ENCODE assay signal across 7 mouse cellular contexts in the genomic region with DNA sequence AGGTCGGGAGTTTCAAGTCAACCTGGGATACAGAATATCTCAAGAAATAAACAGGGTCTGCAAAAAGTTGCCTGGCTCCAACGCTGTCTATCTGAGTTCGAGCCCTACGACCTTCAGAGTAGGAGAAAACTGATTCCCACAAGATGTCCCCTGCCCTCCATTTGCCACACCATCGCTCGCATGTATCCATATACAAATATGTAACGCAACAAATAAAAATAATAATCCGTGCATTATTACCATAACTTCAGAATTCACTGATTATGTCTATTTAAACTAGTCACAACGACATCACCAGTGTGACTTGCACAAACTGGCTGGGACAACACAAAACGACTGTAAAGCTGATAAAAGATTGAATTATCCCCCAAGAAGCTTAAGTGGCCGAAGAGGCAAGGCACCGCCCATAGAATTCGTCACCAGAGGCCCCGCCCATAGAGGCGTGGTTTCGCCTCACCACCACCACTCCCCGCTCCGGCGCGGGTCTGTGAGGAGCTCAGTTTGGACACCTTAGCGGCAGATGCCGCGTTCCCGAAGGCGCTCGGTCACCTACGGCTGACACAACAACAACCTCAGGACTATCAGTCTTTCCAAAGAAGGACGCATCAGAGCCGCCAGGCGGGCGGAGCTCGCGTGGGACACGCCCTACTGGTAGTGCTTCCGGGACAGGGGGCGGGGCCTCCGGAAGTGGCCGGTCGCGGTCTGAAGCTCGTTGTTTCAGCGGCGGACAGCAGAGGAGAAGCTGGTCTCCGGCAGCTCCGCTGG. TPM values are rescaled to one million over a fixed set of nuclear protein-coding genes. Genes with fewer than 3 reads are reported as not detected.
A peak's percentile ranks its signal among the peaks of the same experiment; 100 is the strongest.
DNase-seq lines count a peak whose midpoint lies in the region; ATAC-seq and TF ChIP-seq lines count a peak whose summit lies in the region.

Gene Ctr9, plus strand, starts transcription at position 671 of the 765 bp plus-strand sequence.

- intact Hi-C loops in left cerebral cortex, postnatal 4 days (cut with DNase I), result no loop called here

- H3K9me3 ChIP-seq in intestine, postnatal 0 days (ENCODE audit: control insufficient read depth), result no peaks in the 10 kb centered on the region
- H3K9me3 ChIP-seq in midbrain, embryonic 12.5 days, result no peaks in the 10 kb centered on the region

- peak; percentile 90 for DNase-seq in adrenal gland, adult 8-10 months
- DNase-seq in embryo, embryonic 9.5 days (ENCODE audit: extremely low spot score), result peak; percentile 93
- no peak for DNase-seq in gonadal fat pad, adult 2 months (ENCODE audit: low read depth)
- peak; percentile 94 for DNase-seq in left cerebral cortex, postnatal 4 days

- peak; percentile 95 for ATAC-seq in intestine, postnatal 0 days
- peak; percentile 97 for ATAC-seq in midbrain, embryonic 12.5 days (ENCODE audit: low FRiP score, low read depth)

- no peak for TF ChIP-seq CTCF in intestine, postnatal 0 days (IDR thresholded peaks at IDR 0.05; ENCODE audit: low read depth)
- no peak for TF ChIP-seq CTCF in small intestine, adult 2 months (IDR thresholded peaks at IDR 0.05; ENCODE audit: extremely low read depth, insufficient read length, insufficient replicate concordance, low read depth, low read length)

- H3K36me3 ChIP-seq in intestine, postnatal 0 days (ENCODE audit: control insufficient read depth, insufficient read depth), result peaks cover 5% of the 10 kb centered on the region; the same call in 1 of the 2 replicates
- peaks cover 6% of the 10 kb centered on the region; the same call in 1 of the 2 replicates for H3K36me3 ChIP-seq in midbrain, embryonic 12.5 days
- H3K36me3 ChIP-seq in small intestine, adult 2 months (ENCODE audit: control insufficient read depth, insufficient read depth, low read length), result peaks cover 2% of the 10 kb centered on the region

- H3K9ac ChIP-seq in intestine, postnatal 0 days (ENCODE audit: low read depth, low read length), result peak within 1 kb of the TSS; percentile 69
- H3K9ac ChIP-seq in midbrain, embryonic 12.5 days (replicated peaks), result peak within 1 kb of the TSS; percentile 80

- peak within 1 kb of the TSS; percentile 85 for H3K27ac ChIP-seq in intestine, postnatal 0 days (ENCODE audit: low read depth, low read length)
- peak within 1 kb of the TSS; percentile 91 for H3K27ac ChIP-seq in midbrain, embryonic 12.5 days (replicated peaks)
- peak within 1 kb of the TSS; percentile 98 for H3K27ac ChIP-seq in small intestine, adult 2 months (ENCODE audit: insufficient read depth, low read depth, low read length)

- peak; percentile 90 for TF ChIP-seq POLR2A in small intestine, adult 2 months (IDR thresholded peaks at IDR 0.05; ENCODE audit: low read depth, low read length)

- peak within 1 kb of the TSS; percentile 80 for H3K4me3 ChIP-seq in intestine, postnatal 0 days (ENCODE audit: low read depth, low read length)
- H3K4me3 ChIP-seq in midbrain, embryonic 12.5 days, result peak within 1 kb of the TSS; percentile 88
- peak within 1 kb of the TSS; percentile 83 for H3K4me3 ChIP-seq in small intestine, adult 2 months (ENCODE audit: low read depth, low read length)

- H3K4me1 ChIP-seq in intestine, postnatal 0 days (replicated peaks; ENCODE audit: control insufficient read depth, insufficient read depth, low read length), result peaks cover 6% of the 10 kb centered on the region; the same call in 1 of the 2 replicates
- peaks cover 16% of the 10 kb centered on the region for H3K4me1 ChIP-seq in midbrain, embryonic 12.5 days
- H3K4me1 ChIP-seq in small intestine, adult 2 months (ENCODE audit: control insufficient read depth, insufficient read depth, insufficient read length, low read length), result no peaks in the 10 kb centered on the region; the same call in 1 of the 2 replicates

- no peaks in the 10 kb centered on the region for H3K27me3 ChIP-seq in intestine, postnatal 0 days (replicated peaks; ENCODE audit: control insufficient read depth, insufficient read depth, low read length)
- H3K27me3 ChIP-seq in midbrain, embryonic 12.5 days, result no peaks in the 10 kb centered on the region
- no peaks in the 10 kb centered on the region for H3K27me3 ChIP-seq in small intestine, adult 2 months (ENCODE audit: control insufficient read depth, insufficient read depth, low read length)

- 5% methylated on average over 45 of the region's 45 CpGs for whole genome bisulfite sequencing in intestine, postnatal 0 days
- 6% methylated on average over 45 of the region's 45 CpGs for WGBS in midbrain, embryonic 12.5 days
- 3% methylated on average over 45 of the region's 45 CpGs for WGBS in small intestine, adult 2 months

- H3K4me2 ChIP-seq in intestine, postnatal 0 days (replicated peaks; ENCODE audit: low read depth), result peak within 1 kb of the TSS; percentile 81
- H3K4me2 ChIP-seq in midbrain, embryonic 12.5 days (replicated peaks), result peak within 1 kb of the TSS; percentile 89

RNA-seq across cellular contexts. Expression of gene Ctr9, which starts in this region (rescaled TPM):
- 10 to 100 TPM; 37.4 to 52.6 (median 44.0) TPM for total RNA-seq in adrenal gland, adult 8-10 months (2022)
- 14.4 and 16.4 TPM in 2 replicates for polyA plus RNA-seq in gonadal fat pad, adult 2 months (2012; rRNA removed)
- 23.2 and 30.8 TPM in 2 replicates for polyA plus RNA-seq in intestine, postnatal 0 days (2015; fragmentation: Nextera tagmentation; extraction: Ambion mirVana)
- total RNA-seq in left cerebral cortex, postnatal 4 days (2021), result 10 to 100 TPM; 66.0 to 70.1 TPM
- polyA plus RNA-seq in midbrain, embryonic 12.5 days (2016; fragmentation: Nextera tagmentation; extraction: Ambion mirVana), result 102 and 105 TPM in 2 replicates
- 2.3 and 3.9 TPM in 2 replicates for polyA plus RNA-seq in small intestine, adult 2 months (2012; rRNA removed)
